Mouse (Mus musculus) liver, adult 2 months (tissue): ENCODE results near the gene Selp.

Experiments used
- CTCF ChIP-seq: fragments of 200-500 bp; IDR thresholded peaks from 2 replicates; pipeline ENCODE4 v1.5.1; 2011; ENCODE audit warnings: low read depth, low read length, control low read depth
- POLR2A ChIP-seq: fragments of 200-500 bp; IDR thresholded peaks from 2 replicates; pipeline ENCODE4 v1.6.1; 2011; ENCODE audit warnings: low read length, control low read depth; ENCODE audit not compliant: insufficient read depth; ENCODE audit errors: extremely low read depth

DNA sequence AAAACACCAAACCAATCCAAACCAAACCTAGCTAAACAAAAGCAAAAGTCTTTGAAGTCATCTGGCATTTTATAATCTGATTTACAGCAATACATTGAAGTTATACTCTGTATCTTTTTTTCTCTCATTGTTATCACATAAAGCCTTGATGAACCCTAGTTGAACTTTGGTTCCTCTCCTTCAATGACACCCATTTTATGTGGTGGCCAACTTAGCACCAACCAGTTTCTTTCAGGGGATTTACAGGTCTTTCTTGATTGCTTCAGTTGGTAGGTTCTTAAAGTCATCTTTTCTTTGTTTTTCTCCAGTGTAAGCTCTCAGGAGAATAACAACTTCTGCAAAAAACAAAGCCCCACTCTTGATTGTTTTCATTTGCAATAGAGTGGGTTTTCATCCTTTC, 45.8 kb upstream of the Selp start:
- TF ChIP-seq CTCF, result no peak
- no peak for TF ChIP-seq POLR2A
